Mouse (Mus musculus): ENCODE data around the gene C1qtnf5. TPM values are rescaled to one million over a fixed set of nuclear protein-coding genes. Genes with fewer than 3 reads are reported as not detected.

The C1qtnf5 gene
- polyA plus RNA-seq, 1 experiment from 2014 or later: 5.4 TPM

DNA sequence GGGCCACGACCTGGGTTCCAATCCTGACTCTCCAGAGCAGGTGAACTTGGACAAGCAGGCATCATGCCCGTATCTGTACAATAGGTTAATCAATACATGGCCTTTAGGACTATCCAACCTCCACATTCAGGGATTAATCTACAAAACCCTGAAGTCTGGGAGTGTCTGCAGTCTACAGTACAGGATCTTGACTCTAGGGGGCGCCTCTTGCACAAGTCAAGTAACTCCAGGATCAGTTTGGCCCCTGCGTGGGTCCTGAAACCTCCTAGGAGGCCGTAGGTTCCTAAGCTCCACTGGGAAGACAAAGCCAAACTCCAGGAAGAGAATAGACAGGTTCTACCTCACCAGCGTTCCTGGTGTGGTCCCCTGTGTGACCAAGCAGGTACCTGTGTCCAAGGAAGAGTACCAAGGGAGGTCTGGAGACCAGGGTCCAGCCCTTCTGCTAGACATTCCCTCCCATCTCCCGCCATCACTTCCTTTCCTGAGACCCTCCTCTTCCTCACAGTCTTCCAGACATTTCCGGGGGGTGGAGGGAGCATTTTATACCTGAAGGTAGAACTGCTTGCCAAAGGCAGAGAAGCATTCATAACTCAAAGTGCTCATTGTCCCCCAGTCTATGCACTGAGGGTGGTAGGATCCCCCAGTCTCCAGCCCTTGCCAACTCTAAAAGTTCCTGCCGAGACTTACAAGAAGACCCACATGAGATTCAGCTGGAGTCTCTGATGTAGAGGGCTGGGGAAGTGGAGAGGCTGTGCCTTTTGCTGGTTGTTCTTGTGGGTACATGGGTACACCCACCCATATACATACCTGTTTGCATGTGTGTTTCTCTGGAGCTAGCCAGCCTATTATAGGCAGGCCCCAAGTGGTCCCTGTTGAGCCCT is 32.4 kb upstream of the C1qtnf5 start:
- Histone ChIP-seq H3K27ac (ENCODE audit: low read depth, low read length) (no peak overlapping the region), H3K4me1 (replicated peaks; ENCODE audit: control insufficient read depth, insufficient read depth, low read length) (peaks cover 2% of the 10 kb centered on the region; the same call in 1 of the 2 replicates), H3K9me3 (ENCODE audit: control insufficient read depth) (no peaks in the 10 kb centered on the region), H3K27me3 (replicated peaks; ENCODE audit: control insufficient read depth, insufficient read depth, low read length) (no peaks in the 10 kb centered on the region), H3K9ac (ENCODE audit: low read depth, low read length) (no peak overlapping the region), H3K36me3 (ENCODE audit: control insufficient read depth, insufficient read depth) (no peaks in the 10 kb centered on the region), H3K4me3 (ENCODE audit: low read depth, low read length) (no peak overlapping the region), H3K4me2 (replicated peaks; ENCODE audit: low read depth) (no peak overlapping the region)
- peak; percentile 66 for TF ChIP-seq CTCF (IDR thresholded peaks at IDR 0.05; ENCODE audit: low read depth)
- WGBS: 63% methylated on average over 9 of the region's 9 CpGs
- no peak for ATAC-seq

GRCm38 (mm10) chr9:44075276-44075995 is 31.6 kb upstream of the C1qtnf5 start:
- H3K4me3 ChIP-seq (ENCODE audit: low read depth, low read length): no peak overlapping the region
- WGBS: 83% methylated on average over 24 of the region's 24 CpGs
- no peak overlapping the region for H3K9ac ChIP-seq (ENCODE audit: low read depth, low read length)
- no peaks in the 10 kb centered on the region for H3K9me3 ChIP-seq (ENCODE audit: control insufficient read depth)
- no peak overlapping the region for H3K4me2 ChIP-seq (replicated peaks; ENCODE audit: low read depth)
- ATAC-seq: no peak
- H3K4me1 ChIP-seq (replicated peaks; ENCODE audit: control insufficient read depth, insufficient read depth, low read length): peaks cover 2% of the 10 kb centered on the region; the same call in 1 of the 2 replicates
- no peaks in the 10 kb centered on the region for H3K36me3 ChIP-seq (ENCODE audit: control insufficient read depth, insufficient read depth)
- H3K27ac ChIP-seq (ENCODE audit: low read depth, low read length): no peak overlapping the region
- no peak for TF ChIP-seq CTCF (IDR thresholded peaks at IDR 0.05; ENCODE audit: low read depth)
- H3K27me3 ChIP-seq (replicated peaks; ENCODE audit: control insufficient read depth, insufficient read depth, low read length): no peaks in the 10 kb centered on the region

DNA sequence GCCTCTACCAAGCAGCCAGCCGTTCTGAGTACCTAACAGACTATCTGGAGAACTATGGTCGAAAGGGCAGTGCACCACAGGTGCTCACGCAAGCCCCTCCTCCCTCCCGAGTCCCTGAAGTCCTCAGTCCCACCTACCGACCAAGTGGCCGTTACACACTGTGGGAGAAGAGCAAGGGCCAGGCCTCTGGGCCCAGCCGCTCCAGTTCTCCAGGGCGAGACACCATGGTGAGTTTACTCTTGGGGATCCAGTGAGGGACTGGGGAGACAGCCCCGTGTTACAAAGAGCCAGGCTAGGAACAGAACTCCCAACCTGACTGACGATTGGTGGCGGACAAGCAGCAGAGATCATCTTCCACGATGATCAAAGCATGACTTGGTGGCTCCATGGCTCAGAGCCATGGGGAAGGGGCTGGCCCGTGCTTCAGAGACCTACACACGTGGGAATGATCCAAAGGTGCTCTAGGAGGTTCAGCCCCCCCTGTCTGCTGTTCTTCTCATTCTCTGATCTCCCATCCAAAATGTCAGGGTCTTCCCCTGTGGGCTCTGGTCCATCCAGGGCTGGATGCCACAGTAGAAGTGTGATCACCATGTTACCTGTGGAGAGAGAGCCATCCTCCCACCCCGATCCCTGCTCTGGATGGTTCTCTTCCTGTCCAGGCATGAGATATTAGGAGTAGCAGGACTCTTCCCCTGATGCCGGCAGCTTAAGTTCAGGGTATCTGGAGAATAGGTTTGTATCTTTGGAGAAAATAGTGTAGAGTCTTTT is 30.9 kb upstream of the C1qtnf5 start:
- no peaks in the 10 kb centered on the region for H3K36me3 ChIP-seq (ENCODE audit: control insufficient read depth, insufficient read depth)
- peaks cover 2% of the 10 kb centered on the region; the same call in 1 of the 2 replicates for H3K4me1 ChIP-seq (replicated peaks; ENCODE audit: control insufficient read depth, insufficient read depth, low read length)
- H3K27ac ChIP-seq (ENCODE audit: low read depth, low read length): no peak overlapping the region
- H3K9ac ChIP-seq (ENCODE audit: low read depth, low read length): no peak overlapping the region
- TF ChIP-seq CTCF (IDR thresholded peaks at IDR 0.05; ENCODE audit: low read depth): no peak
- H3K9me3 ChIP-seq (ENCODE audit: control insufficient read depth): no peaks in the 10 kb centered on the region
- H3K4me3 ChIP-seq (ENCODE audit: low read depth, low read length): no peak overlapping the region
- ATAC-seq: no peak
- 69% methylated on average over 16 of the region's 16 CpGs for WGBS
- no peak overlapping the region for H3K4me2 ChIP-seq (replicated peaks; ENCODE audit: low read depth)
- H3K27me3 ChIP-seq (replicated peaks; ENCODE audit: control insufficient read depth, insufficient read depth, low read length): no peaks in the 10 kb centered on the region

DNA sequence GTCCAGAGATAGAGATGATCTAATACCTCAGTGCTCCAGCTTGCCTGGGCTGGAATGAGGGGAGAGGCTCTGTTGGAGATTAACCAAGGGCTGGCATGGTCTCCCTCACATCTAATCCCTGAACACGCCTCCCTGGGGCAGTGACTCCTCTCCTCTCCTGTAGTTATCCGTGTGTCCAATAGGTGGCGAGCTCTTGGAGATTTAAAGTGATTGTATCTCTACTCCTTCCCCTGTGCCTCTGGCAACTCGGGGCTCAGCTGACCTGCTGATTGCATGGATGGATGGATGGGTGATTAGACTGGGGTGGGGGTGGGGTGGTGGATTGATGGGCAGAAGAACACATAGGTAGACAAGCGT is 30.3 kb upstream of the C1qtnf5 start:
- TF ChIP-seq CTCF (IDR thresholded peaks at IDR 0.05; ENCODE audit: low read depth): peak; percentile 77
- Histone ChIP-seq H3K9me3 (ENCODE audit: control insufficient read depth) (no peaks in the 10 kb centered on the region), H3K27ac (ENCODE audit: low read depth, low read length) (no peak overlapping the region), H3K9ac (ENCODE audit: low read depth, low read length) (no peak overlapping the region), H3K27me3 (replicated peaks; ENCODE audit: control insufficient read depth, insufficient read depth, low read length) (no peaks in the 10 kb centered on the region), H3K4me3 (ENCODE audit: low read depth, low read length) (no peak overlapping the region), H3K36me3 (ENCODE audit: control insufficient read depth, insufficient read depth) (no peaks in the 10 kb centered on the region), H3K4me2 (replicated peaks; ENCODE audit: low read depth) (no peak overlapping the region), H3K4me1 (replicated peaks; ENCODE audit: control insufficient read depth, insufficient read depth, low read length) (peaks cover 2% of the 10 kb centered on the region; the same call in 1 of the 2 replicates)
- 0 out of 2 replicates have a peak, but pooled peaks have one; percentile 24 for ATAC-seq
- WGBS: 18% methylated on average over 5 of the region's 5 CpGs

GRCm38 (mm10) chr9:44077266-44077910 is 29.7 kb upstream of the C1qtnf5 start:
- H3K27me3 ChIP-seq (replicated peaks; ENCODE audit: control insufficient read depth, insufficient read depth, low read length): no peaks in the 10 kb centered on the region
- H3K36me3 ChIP-seq (ENCODE audit: control insufficient read depth, insufficient read depth): no peaks in the 10 kb centered on the region
- H3K27ac ChIP-seq (ENCODE audit: low read depth, low read length): no peak overlapping the region
- whole genome bisulfite sequencing: 84% methylated on average over 11 of the region's 11 CpGs
- H3K4me2 ChIP-seq (replicated peaks; ENCODE audit: low read depth): no peak overlapping the region
- H3K4me3 ChIP-seq (ENCODE audit: low read depth, low read length): no peak overlapping the region
- H3K9ac ChIP-seq (ENCODE audit: low read depth, low read length): no peak overlapping the region
- TF ChIP-seq CTCF (IDR thresholded peaks at IDR 0.05; ENCODE audit: low read depth): no peak
- H3K4me1 ChIP-seq (replicated peaks; ENCODE audit: control insufficient read depth, insufficient read depth, low read length): peaks cover 2% of the 10 kb centered on the region; the same call in 1 of the 2 replicates
- no peaks in the 10 kb centered on the region for H3K9me3 ChIP-seq (ENCODE audit: control insufficient read depth)
- no peak for ATAC-seq

All from intestine, postnatal 0 days (tissue).